Mouse (Mus musculus) kidney, embryonic 16.5 days (tissue): ENCODE results near the gene Abhd6. TPM values are rescaled to one million over a fixed set of nuclear protein-coding genes. Genes with fewer than 3 reads are reported as not detected.
A peak's percentile ranks its signal among the peaks of the same experiment; 100 is the strongest.

Experiments used
- ATAC-seq: fragments of 200-750 bp; cut with Nextera tagmentation; 2 replicates; pipeline ENCODE4 v1.8.0; 2017; ENCODE audit warnings: moderate TSS enrichment; ENCODE audit not compliant: low FRiP score, low TSS enrichment
- H3K27ac ChIP-seq: fragments of 300-500 bp; sonication (generic); 2 replicates; pipeline ENCODE4 v1.5.1; 2014; ENCODE audit warnings: low read length
- H3K27me3 ChIP-seq: fragments of 300-500 bp; sonication (generic); 2 replicates; pipeline ENCODE4 v1.6.1; 2014; ENCODE audit warnings: low read length, control low read depth, mixed read lengths; ENCODE audit not compliant: insufficient read depth
- H3K36me3 ChIP-seq: fragments of 300-500 bp; sonication (generic); 2 replicates; pipeline ENCODE4 v1.6.1; 2014; ENCODE audit warnings: low read length, control low read depth, mixed read lengths; ENCODE audit not compliant: insufficient read depth
- H3K4me1 ChIP-seq: fragments of 300-500 bp; sonication (generic); 2 replicates; pipeline ENCODE4 v1.6.1; 2014; ENCODE audit warnings: low read length, control low read depth, mixed read lengths; ENCODE audit not compliant: insufficient read depth
- H3K4me2 ChIP-seq: fragments of 300-500 bp; sonication (generic); replicated peaks from 2 replicates; pipeline ENCODE4 v1.6.1; 2014; ENCODE audit warnings: low read depth, low read length
- H3K4me3 ChIP-seq: fragments of 300-500 bp; sonication (generic); 2 replicates; pipeline ENCODE4 v1.5.1; 2014; ENCODE audit warnings: mild to moderate bottlenecking, low read length
- H3K9ac ChIP-seq: fragments of 300-500 bp; sonication (generic); replicated peaks from 2 replicates; pipeline ENCODE4 v1.6.1; 2014; ENCODE audit warnings: low read length
- H3K9me3 ChIP-seq: fragments of 300-500 bp; sonication (generic); 2 replicates; pipeline ENCODE4 v1.6.1; 2016; ENCODE audit warnings: low read length, control low read depth
- WGBS: fragments of 180-500 bp; shearing (Covaris S2); extraction: QIAGEN DNeasy Blood & Tissue Kit; methylation state at CpG from one replicate; pipeline ENCODE4 v1.1.7; 2014; 5-methylcytosine and 5-hydroxymethylcytosine counted together
- polyA plus RNA-seq: library from polyadenylated mRNA; unstranded; fragments of >200 nt; fragmentation: Nextera tagmentation; extraction: Ambion mirVana; gene quantifications from 2 replicates; pipeline ENCODE4 v1.2.1, GENCODE M21; 2015

Gene Abhd6
- polyA plus RNA-seq, 1 experiment from 2014 or later: 29.6 TPM

DNA sequence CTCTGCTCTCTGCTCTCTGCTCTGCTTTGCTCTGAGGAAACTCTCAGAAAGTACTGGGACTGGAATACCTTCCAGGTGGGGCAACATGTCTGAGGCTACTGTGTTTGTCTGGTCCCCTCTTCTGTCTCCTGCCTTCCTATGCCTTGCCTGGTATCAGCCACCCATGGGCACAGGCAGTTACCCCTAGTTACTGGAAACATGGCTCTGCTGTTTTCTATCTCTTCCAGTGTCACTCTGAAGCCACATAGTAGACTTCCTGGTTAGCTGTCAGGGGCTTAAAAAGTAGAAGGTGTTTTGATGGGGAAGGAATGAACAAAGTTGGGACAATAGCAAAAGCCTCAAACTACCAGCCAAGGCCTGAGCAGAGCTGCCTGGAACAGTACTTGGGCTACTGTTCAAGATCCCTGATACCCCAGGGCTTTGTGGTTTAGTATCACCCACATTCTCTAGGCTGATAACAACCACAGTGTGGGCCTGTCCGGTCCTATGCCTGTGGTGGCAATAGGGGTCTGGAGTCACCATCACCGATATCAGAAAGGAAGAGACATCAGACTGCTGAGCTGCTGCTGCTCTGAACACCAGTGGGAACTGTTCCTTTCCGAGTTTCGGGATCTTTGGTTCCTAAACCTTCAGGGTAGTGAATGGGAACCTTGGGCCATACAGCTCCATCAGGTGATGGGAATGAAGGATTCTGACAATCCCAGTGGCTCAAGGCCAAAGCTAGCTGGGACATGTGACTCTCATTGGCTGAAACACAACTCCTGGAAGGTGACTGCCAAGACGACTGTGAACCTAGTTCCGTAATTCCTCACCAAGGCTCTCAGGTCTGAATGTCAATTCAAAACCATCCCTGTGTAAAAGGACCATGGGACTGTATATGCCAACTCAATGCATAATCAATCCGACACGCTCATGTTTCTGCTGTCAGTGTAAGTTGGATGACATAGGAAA lies 61.4 kb downstream of the Abhd6 start:
- Histone ChIP-seq H3K9ac (no peak overlapping the region), H3K4me3 (no peak overlapping the region), H3K27ac (no peak overlapping the region), H3K27me3 (no peaks in the 10 kb centered on the region), H3K4me2 (no peak overlapping the region), H3K9me3 (no peaks in the 10 kb centered on the region), H3K4me1 (0 out of 2 replicates have a peak, but pooled peaks cover 4% of the 10 kb centered on the region), H3K36me3 (no peaks in the 10 kb centered on the region)
- no peak for ATAC-seq
- 89% methylated on average over 8 of the region's 8 CpGs for WGBS

DNA sequence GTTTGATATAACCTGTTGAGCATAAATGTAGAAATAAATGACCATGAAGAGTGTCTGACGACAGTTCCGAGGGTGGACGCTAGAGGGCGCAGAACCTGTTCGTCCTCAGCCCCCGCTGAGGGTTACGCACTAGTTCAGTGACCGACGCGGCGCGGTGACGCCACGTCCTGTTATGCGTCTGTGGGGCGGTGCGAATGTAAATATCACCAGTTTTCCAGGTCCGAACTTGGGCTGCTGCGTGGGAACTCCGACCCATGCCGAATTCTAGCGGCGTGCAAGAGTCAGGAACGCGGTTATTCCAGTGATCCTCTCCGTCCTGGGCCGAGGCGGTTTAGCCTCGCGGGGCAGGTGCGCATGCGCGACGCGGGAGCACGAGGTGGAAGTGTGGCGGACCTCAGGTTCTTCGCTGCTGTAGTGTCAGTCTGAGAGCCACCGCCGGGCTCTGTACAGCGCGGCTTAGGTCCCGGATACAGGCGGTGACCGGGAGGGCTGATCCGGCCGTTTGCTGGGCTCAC lies 77.5 kb downstream of the Abhd6 start, which contains the start of gene Rpp14:
Rpp14 (plus strand) TSS at position 203 of the 515 bp plus-strand sequence.
- Histone ChIP-seq H3K9me3 (no peaks in the 10 kb centered on the region), H3K36me3 (peaks cover 10% of the 10 kb centered on the region), H3K4me2 (peak within 1 kb of the TSS; percentile 97), H3K4me3 (peak within 1 kb of the TSS; percentile 82), H3K27me3 (no peaks in the 10 kb centered on the region), H3K9ac (peak within 1 kb of the TSS; percentile 87), H3K27ac (peak within 1 kb of the TSS; percentile 99), H3K4me1 (peaks cover 14% of the 10 kb centered on the region)
- peak; percentile 96 for ATAC-seq
- 0% methylated on average over 47 of the region's 47 CpGs for WGBS

DNA sequence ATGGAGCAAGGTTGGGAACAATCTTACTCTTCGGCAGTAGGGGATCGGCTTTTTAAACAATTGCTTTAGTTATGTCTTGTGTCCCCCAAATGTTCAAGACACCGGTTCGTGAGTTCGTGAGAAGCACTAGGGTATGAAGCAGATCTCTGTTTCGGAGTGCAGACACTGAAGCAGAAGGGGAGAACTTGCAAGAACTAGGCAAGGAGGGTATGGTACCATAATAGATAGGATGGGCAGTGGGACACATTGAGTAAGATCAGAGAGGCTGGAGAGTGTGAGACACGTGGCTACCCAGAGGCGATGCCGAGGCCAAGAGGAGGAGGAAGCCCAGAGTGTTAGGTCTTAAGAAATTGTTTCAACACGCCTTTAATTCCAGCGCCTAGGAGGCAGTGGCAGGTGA lies 78.0 kb downstream of the Abhd6 start:
- peak; percentile 53; the same call in 1 of the 2 replicates for ATAC-seq
- H3K27ac ChIP-seq: peak overlapping the region; percentile 99
- H3K4me2 ChIP-seq: peak overlapping the region; percentile 97
- H3K4me3 ChIP-seq: peak overlapping the region; percentile 82
- peaks cover 14% of the 10 kb centered on the region for H3K4me1 ChIP-seq
- WGBS: 2% methylated on average over 11 of the region's 11 CpGs
- peaks cover 14% of the 10 kb centered on the region for H3K36me3 ChIP-seq
- no peaks in the 10 kb centered on the region for H3K27me3 ChIP-seq
- peak overlapping the region; percentile 87 for H3K9ac ChIP-seq
- H3K9me3 ChIP-seq: no peaks in the 10 kb centered on the region

DNA sequence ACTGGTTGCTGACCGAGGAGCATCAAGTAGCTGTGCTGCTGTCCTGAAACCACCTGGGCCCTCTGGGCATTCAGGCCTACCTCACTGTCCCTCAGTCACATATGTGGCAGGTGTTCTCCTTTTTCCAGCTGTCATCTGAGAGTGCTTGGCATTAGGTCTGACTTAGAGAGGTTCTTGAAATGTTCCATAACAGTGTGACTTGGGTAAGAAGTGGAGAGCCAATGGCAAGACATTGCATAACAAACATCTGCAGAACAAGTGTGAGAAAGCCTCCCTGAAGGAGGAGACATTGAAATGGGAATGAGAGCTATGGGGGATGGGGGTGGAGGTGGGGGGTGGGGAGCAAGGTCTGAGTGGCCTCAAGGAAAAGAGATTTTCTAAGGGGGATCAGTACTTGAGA lies 80.2 kb downstream of the Abhd6 start:
- H3K4me1 ChIP-seq: peaks cover 14% of the 10 kb centered on the region
- no peak overlapping the region for H3K4me3 ChIP-seq
- H3K27me3 ChIP-seq: no peaks in the 10 kb centered on the region
- WGBS: 92% methylated on average over 1 of the region's 1 CpGs
- no peak overlapping the region for H3K27ac ChIP-seq
- H3K36me3 ChIP-seq: peaks cover 27% of the 10 kb centered on the region
- no peak overlapping the region for H3K4me2 ChIP-seq
- H3K9me3 ChIP-seq: no peaks in the 10 kb centered on the region
- no peak for ATAC-seq
- no peak overlapping the region for H3K9ac ChIP-seq

DNA sequence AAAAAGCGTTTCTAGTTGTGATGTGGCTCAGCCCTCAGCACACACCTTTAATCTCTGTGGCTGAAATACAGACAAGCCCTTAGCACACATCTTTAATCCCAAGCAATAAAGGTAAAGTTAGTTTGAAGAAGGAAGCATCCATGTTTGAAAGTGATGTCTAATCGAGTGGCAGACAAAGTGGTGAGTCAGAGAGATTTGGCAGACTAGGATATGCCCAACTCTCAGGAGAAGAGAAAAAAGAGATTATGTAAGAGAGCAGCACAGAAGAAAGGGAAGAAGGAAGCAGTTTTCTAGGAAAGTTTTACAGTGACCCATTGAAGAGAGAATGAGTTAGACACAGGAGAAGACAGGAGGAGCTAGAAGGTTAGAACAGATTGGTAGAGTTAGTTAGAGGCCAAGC lies 86.3 kb downstream of the Abhd6 start:
- no peak for ATAC-seq
- Histone ChIP-seq H3K4me1 (0 out of 2 replicates have a peak, but pooled peaks cover 4% of the 10 kb centered on the region), H3K27ac (no peak overlapping the region), H3K4me3 (no peak overlapping the region), H3K27me3 (no peaks in the 10 kb centered on the region), H3K36me3 (peaks cover 50% of the 10 kb centered on the region), H3K9ac (no peak overlapping the region), H3K4me2 (no peak overlapping the region), H3K9me3 (no peaks in the 10 kb centered on the region)
- 91% methylated on average over 2 of the region's 2 CpGs for WGBS

DNA sequence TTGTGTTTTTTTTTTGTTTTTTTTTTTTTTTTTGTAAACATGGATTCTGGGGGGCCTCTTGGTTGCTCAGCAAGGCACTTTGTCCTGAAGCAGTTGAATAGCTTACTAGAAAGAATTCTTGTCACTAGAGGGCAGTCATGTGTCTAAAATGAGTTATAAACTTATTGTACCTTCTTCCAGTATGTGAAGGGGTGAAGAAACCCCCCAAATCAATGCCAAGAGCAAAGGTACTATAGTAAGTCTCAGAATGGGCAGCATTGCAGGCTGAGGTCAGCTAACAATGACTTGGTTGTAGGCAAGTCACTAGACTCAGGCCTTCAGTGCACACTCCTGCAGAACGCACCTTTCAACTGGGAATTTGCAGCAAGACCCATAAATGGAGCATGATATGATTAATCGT lies 89.9 kb downstream of the Abhd6 start:
- peak; percentile 60; the same call in 1 of the 2 replicates for ATAC-seq
- H3K27me3 ChIP-seq: no peaks in the 10 kb centered on the region
- H3K4me3 ChIP-seq: no peak overlapping the region
- WGBS: 94% methylated on average over 2 of the region's 2 CpGs
- peaks cover 27% of the 10 kb centered on the region for H3K36me3 ChIP-seq
- H3K27ac ChIP-seq: no peak overlapping the region
- no peak overlapping the region for H3K4me2 ChIP-seq
- 0 out of 2 replicates have a peak, but pooled peaks cover 4% of the 10 kb centered on the region for H3K4me1 ChIP-seq
- H3K9me3 ChIP-seq: no peaks in the 10 kb centered on the region
- H3K9ac ChIP-seq: no peak overlapping the region

DNA sequence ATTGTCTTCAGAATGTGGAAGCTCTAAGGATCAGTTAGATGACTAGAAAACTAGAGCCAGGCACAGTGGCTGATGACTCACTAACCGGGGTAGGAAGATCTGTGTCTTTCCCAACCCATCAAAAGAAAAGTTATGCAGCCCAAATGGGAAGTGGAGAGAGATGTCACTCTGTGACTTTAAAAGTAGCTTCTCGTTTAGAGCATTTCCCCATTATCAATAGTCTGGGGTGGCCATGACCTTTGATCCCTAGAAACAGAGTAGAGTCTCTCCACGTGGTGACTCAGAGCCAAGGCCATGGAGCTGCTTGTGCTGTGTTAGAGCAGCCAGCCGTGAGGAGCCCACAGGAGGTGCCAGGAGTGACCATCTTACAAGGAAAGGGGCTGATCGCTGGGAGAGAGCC lies 90.7 kb downstream of the Abhd6 start:
- 0 out of 2 replicates have a peak, but pooled peaks cover 4% of the 10 kb centered on the region for H3K4me1 ChIP-seq
- H3K9me3 ChIP-seq: no peaks in the 10 kb centered on the region
- no peak overlapping the region for H3K27ac ChIP-seq
- H3K36me3 ChIP-seq: peaks cover 22% of the 10 kb centered on the region
- no peak overlapping the region for H3K4me3 ChIP-seq
- no peak overlapping the region for H3K4me2 ChIP-seq
- ATAC-seq: no peak
- H3K9ac ChIP-seq: no peak overlapping the region
- no peaks in the 10 kb centered on the region for H3K27me3 ChIP-seq
- 51% methylated on average over 5 of the region's 5 CpGs for WGBS

DNA sequence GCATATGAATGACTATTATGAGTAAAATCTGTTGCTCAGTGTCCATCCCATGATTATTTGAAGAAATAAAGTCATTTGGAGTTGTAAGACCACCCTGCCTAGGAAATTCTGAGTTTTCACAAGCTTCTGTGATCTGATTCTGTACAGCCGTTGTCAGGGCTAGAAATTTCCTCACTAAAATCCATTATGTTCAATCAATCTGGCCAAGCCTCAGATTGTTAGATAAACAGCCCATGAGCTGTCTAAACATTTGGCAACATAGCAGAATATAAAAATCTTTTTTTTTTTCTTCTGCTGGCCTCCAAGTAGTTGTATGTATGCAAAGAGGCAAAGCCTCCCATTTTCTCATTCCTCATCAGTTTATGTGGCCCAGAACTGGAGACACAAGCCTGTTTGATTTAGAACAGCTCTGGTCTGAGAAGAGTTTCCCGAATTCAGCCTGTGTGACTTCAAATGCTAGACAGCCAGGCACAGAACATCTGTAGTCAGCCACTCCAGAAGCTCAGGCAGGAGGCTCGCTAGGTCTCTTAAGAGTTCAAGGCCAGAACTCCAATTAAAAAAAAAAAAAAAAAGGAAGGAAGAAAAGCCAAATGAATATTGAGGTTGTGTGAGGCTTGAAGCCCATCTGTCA lies 92.3 kb downstream of the Abhd6 start:
- 49% methylated on average over 3 of the region's 3 CpGs for WGBS
- H3K9me3 ChIP-seq: no peaks in the 10 kb centered on the region
- no peak overlapping the region for H3K4me2 ChIP-seq
- H3K27me3 ChIP-seq: no peaks in the 10 kb centered on the region
- no peak for ATAC-seq
- H3K36me3 ChIP-seq: peaks cover 7% of the 10 kb centered on the region; the same call in 1 of the 2 replicates
- no peak overlapping the region for H3K9ac ChIP-seq
- no peak overlapping the region for H3K4me3 ChIP-seq
- H3K4me1 ChIP-seq: peaks cover 7% of the 10 kb centered on the region; the same call in 1 of the 2 replicates
- H3K27ac ChIP-seq: peak overlapping the region; percentile 61

DNA sequence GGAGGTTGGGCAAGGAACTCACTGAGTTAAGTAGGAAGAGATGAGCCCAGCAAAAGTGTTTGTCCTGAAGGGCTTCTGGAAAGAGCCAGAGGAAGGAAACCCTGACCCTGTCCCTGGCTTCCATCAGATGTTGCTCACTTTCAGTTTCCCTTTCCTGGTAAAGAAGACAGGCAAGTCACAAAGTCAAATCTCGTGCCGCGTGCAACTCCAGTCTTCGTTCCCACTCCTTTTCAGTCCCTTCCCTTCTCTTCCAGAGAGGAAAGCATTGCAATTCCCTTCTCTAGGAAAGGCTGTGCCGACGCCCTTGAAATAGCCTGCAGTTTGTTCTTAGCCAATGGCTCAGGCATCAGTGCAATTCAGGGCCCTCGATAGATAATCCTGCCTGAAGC lies 92.9 kb downstream of the Abhd6 start:
- 0 out of 2 replicates have a peak overlapping the region, but pooled peaks have one; percentile 3 for H3K4me2 ChIP-seq

More for the DNA sequence above, 92.9 kb downstream of the Abhd6 start:
- no peak overlapping the region for H3K4me3 ChIP-seq
- H3K4me1 ChIP-seq: peaks cover 7% of the 10 kb centered on the region; the same call in 1 of the 2 replicates
- no peaks in the 10 kb centered on the region for H3K27me3 ChIP-seq
- H3K9ac ChIP-seq: no peak overlapping the region
- peak overlapping the region; percentile 61 for H3K27ac ChIP-seq
- no peak for ATAC-seq
- peaks cover 2% of the 10 kb centered on the region; the same call in 1 of the 2 replicates for H3K36me3 ChIP-seq
- no peaks in the 10 kb centered on the region for H3K9me3 ChIP-seq
- 56% methylated on average over 7 of the region's 7 CpGs for WGBS
